Mouse (Mus musculus) megakaryocyte progenitor cell, adult 5-6 weeks (primary cell): Measurements from ENCODE around the gene Agap1. TPM values are rescaled to one million over a fixed set of nuclear protein-coding genes. Genes with fewer than 3 reads are reported as not detected.

Experiments used
- ATAC-seq: replicated peaks from 2 replicates; pipeline ENCODE4 v1.8.0; 2016; ENCODE audit warnings: mild to moderate bottlenecking, moderate TSS enrichment, inconsistent platforms; ENCODE audit not compliant: poor library complexity
- total RNA-seq, 2 experiments: library from RNA; stranded (forward) in 1 of 2; stranded (reverse) in 1 of 2; fragments of 157-497, 149-512 nt in 1 of 2; fragments of 200-1000 nt in 1 of 2; gene quantifications; 2 replicates each; pipeline versions ENCODE4 v1.2.3 to v1.2.4; 2015 to 2017

Gene Agap1
- total RNA-seq, 2 experiments from 2014 or later = 6.8 to 9.4 TPM

DNA sequence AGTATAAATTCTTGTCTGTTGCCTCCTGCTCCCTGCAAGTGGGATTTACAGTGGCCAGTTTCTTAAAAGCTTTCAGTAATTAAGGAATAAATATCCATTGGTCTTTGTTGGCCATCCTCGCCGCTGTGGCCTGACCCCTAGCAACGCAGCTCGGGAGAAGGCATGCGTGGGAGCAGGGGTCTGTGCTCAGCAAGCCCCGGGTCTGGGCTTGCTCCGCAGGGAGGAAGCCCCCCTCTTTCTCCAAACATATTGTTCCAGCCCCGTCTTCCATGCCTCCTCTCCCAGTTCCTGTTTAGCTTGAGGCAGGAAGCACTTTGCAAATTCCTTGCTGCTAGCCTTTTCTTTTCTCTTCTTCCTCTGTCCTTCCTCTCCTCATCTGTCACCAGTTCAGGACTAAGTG lies 425.6 kb downstream of the Agap1 start:
- no peak for ATAC-seq

DNA sequence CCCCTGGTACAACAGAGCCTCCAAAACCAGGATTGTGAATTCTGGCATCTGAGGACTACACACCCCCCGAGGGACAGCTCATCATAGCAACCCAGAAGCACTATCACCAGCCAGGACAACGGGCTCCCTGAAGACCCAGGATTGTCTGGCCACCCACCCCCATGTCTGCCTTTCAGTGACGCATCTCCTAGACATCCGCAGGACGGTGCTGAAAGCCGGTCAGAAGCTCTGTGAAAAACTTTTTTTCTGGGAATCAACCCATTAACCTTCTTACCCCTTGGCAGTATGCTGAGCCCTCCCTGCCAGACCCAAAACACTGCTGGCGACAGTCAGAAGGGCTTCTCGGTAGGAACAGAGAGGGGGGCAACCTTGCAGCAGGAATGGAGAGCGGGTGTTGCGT lies 426.2 kb downstream of the Agap1 start:
- ATAC-seq = no peak

DNA sequence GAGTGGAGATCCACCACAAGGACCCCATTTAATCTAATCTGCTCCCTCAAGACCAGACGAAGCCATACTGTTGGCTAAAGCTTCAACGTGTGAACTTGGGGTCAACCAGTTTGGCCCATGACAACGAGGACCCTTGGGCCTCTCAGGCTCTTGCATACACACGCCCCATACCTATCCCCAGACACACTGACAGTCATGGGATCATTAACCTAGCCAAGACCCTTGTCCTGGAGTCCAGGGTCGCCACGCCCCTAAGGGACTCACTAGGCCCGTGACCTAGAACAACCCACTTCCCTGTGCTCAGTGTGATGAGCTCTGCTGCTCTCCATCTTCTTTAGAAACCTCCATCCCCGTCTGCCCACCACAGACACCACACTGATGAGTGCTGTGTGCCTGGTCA lies 429.7 kb downstream of the Agap1 start:
- no peak for ATAC-seq

DNA sequence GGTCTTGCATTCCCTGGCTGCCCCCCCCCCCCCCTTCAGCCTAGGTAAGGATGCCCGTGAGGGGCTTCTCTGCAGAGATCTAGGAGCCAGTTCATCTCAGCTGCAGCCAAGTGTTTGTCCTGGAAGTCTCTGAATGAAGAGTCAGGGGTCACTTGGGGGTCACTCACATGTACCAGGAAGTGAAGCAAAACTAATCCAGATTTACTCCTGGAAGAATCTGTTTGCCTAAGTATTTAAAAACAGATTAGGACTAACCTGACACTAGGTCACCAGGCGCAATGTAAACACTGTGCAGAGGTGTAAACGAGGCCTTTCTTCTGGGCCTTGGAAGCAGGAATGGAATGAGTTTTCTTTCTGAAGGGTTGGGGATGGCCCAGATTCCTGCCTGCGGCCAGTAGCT lies 431.1 kb downstream of the Agap1 start:
- ATAC-seq = no peak

- peak; percentile 42 for ATAC-seq
Observed at GRCm38 (mm10) chr1:89891400-89891799, 436.8 kb downstream of the Agap1 start.

- ATAC-seq = no peak
Observed at GRCm38 (mm10) chr1:89892281-89892680, 437.7 kb downstream of the Agap1 start.

- no peak for ATAC-seq
Observed at GRCm38 (mm10) chr1:89895801-89896200, 441.2 kb downstream of the Agap1 start.

DNA sequence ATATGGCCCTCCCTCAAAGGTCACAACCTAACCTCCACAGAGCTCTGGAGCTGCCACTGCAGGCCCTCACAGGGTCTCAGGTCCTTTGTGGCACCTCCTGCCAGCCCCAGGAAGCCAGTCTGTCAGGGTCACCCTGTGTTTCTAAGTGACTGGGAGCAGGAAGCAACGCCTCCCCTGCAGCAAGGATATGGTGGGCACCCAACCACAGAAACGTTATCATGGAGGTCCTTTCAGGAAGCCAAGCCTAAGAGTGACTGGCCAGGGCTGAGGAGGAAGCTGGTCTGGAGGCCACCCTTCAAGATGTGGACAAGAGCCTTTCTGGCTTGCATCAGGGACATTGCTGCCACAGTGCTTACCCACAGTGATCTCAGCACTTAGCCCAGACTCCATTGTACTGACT lies 444.4 kb downstream of the Agap1 start:
- ATAC-seq = peak; percentile 35

- ATAC-seq = no peak
Observed at GRCm38 (mm10) chr1:89899761-89900445, 445.3 kb downstream of the Agap1 start.

DNA sequence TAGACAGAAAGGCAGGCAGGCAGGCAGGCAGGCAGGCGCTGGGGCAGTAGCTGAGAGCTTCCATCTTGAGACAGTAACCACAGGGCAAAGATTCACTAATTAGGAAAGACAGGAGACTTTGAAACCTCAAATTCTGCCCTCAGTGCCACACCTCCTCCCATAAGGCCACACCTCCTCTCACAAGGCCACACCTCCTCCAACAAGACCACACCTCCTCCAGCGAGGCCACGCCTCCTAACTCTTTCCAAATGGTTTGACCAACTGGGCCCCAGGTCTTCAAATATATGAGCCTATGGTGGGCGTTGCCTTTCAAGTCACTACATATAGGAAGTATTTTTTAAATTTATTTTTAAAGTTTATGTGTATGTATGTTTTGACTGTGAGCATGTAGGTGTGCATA lies 446.8 kb downstream of the Agap1 start:
- ATAC-seq = peak; percentile 47

DNA sequence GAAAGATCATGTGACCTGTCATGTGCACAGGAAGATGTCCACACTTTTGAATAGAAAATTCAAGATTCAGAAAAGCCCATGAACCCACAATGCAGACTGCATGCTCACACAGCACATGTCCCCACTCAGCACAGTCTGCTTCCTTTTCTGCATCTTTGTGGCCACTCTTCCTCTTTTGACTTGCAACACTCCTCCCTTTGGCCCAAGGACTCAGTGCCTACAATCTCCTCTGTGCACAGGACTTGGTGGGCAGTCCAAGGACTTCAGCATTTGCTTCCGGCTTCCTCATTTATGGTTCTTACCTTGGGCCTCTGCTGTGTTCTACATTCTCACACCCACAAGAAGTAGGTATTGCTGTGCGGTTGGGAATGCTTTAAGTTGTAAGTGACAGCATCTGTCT lies 447.6 kb downstream of the Agap1 start:
- peak; percentile 96 for ATAC-seq

DNA sequence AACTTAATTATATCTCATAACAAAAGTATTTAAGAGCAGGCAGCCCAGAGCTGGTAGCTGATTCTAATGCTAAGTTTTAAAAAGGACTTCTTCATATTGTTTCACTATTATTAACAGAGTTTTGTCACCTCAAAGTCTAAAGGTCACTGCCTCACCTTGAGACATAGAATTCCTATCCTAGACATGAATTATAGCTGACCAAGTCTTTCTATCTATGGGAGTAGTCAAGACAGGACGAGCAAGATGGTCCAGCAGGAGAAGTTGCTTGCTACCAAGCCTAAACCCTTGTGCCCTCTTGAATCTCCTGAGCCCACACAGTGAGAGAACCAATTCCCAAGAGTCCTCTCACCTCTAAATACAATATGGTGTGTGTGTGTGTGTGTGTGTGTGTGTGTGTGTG lies 448.0 kb downstream of the Agap1 start:
- no peak for ATAC-seq

DNA sequence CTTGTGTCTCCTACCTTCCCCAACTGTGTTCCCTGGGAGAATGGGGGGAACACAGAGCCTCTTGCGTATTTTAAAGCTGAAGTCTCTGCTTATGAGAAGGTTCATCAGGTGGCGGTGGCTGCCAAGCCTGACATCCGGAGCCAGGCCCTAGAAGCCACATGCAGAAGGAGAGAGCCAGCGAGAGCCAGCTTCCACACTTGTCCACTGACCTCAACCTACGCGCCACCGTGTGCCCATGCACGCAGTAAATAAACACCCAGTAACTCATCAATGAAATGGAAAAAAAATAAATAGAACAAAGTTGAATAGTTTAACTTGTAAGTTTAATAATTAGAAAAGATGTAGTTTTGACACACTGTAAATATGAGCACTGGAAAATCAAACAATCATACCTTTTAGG lies 455.2 kb downstream of the Agap1 start:
- no peak for ATAC-seq

DNA sequence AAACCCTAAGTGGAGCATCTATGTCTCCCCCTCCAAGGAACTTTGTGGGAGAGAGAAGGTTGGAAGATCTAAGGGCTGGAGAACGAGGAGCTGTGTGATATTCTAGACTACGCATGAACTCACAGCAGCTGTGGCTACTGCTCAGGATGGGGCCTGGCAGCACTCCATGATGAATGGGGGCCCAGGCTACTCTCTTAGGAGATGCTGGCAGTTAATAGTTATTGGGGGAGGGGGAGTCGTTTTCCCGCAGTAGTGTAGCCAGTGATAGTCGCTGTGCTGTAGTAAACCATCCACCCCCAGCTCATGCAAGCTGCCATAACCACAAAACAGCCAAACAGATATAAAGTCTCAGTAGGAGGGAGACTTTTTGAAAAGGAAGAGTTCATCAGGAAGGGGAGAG lies 457.8 kb downstream of the Agap1 start:
- ATAC-seq = no peak

DNA sequence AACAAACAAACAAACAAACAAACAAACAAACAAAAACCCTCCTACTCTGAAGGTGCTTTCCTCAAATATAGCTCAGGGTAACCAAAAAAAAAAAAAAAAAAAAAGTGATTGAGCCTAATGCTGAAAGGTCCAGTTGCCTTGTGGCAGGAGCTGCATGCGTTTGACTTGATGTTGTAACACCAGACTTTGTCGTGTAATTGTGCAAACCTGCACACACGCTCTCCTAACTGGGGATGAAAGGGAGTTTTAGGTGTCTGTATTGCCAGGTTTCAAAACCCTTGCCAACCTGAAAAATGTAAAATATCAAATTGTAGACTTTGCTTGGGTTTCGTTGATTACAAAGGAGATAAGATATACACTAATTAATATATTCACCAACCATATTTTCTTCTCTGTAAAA lies 459.0 kb downstream of the Agap1 start:
- peak; percentile 42; the same call in 1 of the 2 replicates for ATAC-seq

GRCm38 (mm10) chr1:89918111-89918510 lies 463.5 kb downstream of the Agap1 start:
- ATAC-seq = no peak

DNA sequence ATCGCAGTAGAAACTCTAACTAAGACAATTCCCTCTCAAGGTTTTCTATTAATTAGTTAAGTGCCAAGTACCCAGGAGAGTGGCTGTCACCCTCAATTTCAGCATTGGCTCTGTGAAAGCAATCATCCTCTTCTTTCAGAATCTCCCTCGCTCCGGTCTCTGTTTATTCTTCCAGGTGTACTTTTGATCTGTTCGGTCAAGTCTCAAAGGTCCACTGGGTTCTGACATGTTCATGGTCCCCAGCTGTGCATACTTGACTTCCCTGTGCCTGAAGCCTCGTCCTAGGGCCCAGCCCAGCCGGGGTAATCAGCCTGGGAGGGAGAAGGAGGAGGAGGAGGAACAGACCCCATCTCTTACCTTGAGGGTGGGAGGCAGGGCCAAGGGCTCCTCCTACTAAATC lies 464.6 kb downstream of the Agap1 start:
- no peak for ATAC-seq

GRCm38 (mm10) chr1:89921806-89922205 lies 467.2 kb downstream of the Agap1 start:
- peak; percentile 52 for ATAC-seq

DNA sequence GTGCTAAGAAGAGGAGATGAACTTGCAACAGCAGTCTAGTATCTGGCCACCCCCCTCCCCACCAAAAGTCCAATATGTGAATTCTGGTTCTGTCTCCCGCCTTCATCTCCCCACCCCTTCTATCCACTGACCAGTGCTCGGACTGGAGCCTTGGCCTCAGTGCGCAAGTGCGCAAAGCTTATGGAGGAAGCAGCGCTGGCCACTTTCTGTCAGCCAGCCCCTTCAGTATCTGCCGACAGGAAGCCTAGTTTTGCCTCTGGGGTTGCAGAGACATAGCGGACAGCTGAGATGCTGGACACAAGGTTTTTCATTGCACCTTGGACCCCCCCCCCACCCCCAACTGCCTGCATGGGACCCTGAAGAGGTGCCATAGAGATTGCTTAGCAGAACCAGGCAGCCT lies 467.7 kb downstream of the Agap1 start:
- ATAC-seq = no peak

DNA sequence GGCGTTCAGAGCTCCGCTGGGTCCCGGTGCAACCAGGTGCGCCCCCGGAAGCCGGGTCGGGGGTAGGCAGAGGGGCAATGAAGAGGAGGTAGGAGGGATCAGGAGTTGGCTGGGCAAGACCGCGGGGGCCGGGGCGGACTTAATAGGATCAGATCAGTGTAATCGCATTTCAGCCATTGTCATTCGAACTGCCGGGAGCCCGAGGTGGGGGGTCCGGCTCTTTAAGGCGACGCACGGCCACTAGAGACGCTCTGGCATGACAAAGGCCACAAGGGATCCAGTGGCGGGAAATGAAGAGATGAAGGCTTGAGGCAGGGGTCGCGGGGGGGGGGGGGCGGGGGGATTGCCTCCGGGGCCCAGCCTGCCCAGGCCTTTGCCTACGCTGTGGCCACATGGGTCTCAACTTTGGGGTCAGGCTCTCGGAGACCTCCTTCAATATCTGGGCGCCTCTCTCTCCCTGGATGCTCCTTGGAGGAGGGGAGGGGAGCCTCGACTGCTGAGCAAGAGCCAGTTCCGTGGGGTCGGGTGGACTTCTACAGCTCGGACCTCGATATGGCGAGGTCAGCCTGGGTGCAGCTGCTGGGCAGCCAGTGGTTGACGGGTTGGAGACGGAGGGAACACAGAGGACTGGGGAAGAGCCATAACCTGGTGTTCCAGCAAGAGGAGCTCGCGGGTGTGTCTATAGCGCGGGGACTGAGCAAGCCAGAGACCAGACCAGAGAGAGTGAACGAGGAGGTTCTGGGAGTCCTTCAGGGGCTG lies 468.5 kb downstream of the Agap1 start:
- no peak for ATAC-seq

- no peak for ATAC-seq
Observed at GRCm38 (mm10) chr1:89923642-89924020, 469.0 kb downstream of the Agap1 start.

- no peak for ATAC-seq
Observed at GRCm38 (mm10) chr1:89925501-89926190, 471.0 kb downstream of the Agap1 start.
